Mouse (Mus musculus): ENCODE measurements around the gene Ypel2. TPM values are rescaled to one million over a fixed set of nuclear protein-coding genes. Genes with fewer than 3 reads are reported as not detected.
"Not testable (repeated sequence)": the region's sequence is repeated elsewhere in the genome, so short reads cannot be mapped to it uniquely, and the experiment has no call there.

Gene Ypel2
- polyA plus RNA-seq, 1 experiment from 2014 or later: 22.8 TPM

DNA sequence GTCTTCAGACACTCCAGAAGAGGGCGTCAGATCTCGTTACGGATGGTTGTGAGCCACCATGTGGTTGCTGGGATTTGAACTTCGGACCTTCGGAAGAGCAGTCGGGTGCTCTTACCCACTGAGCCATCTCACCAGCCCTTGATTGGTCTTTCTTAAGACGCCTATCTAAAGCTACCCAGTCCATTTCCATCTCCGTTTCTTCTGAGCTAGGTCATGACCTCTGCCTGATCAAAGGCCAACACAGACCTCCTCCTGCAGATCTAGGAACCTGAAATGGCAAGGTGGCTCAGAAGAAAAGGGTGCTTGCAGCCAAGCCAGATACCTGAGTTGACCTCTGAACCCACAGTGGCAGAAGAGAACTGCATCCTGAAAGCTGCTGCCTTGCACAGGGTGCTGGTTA lies 29.7 kb upstream of the Ypel2 start:
- not testable (repeated sequence) for H3K4me1 ChIP-seq (ENCODE audit: control insufficient read depth in 2 of 2, insufficient read depth in 2 of 2, low read length in 2 of 2); H3K9ac ChIP-seq (ENCODE audit: low read length); H3K27me3 ChIP-seq (ENCODE audit: control insufficient read depth, insufficient read depth, low read length); H3K9me3 ChIP-seq (ENCODE audit: control insufficient read depth, low read length); H3K27ac ChIP-seq (replicated peaks in 1 of 2; ENCODE audit: control insufficient read depth in 1 of 2, insufficient read depth in 1 of 2, low read depth in 2 of 2, low read length in 2 of 2); H3K36me3 ChIP-seq (ENCODE audit: control insufficient read depth, insufficient read depth, low read length); H3K4me3 ChIP-seq (ENCODE audit: control insufficient read depth in 1 of 2, insufficient read depth in 1 of 2, low read depth in 1 of 2, low read length in 2 of 2); ATAC-seq (ENCODE audit: insufficient number of reproducible peaks, insufficient read depth, low FRiP score, low read depth); H3K4me2 ChIP-seq (ENCODE audit: low read length)
- 74% methylated on average over 8 of the region's 8 CpGs for WGBS

- Histone ChIP-seq H3K9ac (ENCODE audit: low read length) (no peak overlapping the region), H3K4me3 (ENCODE audit: control insufficient read depth in 1 of 2, insufficient read depth in 1 of 2, low read depth in 1 of 2, low read length in 2 of 2) (no peak overlapping the region), H3K9me3 (ENCODE audit: control insufficient read depth, low read length) (no peaks in the 10 kb centered on the region), H3K27me3 (ENCODE audit: control insufficient read depth, insufficient read depth, low read length) (no peaks in the 10 kb centered on the region), H3K36me3 (ENCODE audit: control insufficient read depth, insufficient read depth, low read length) (no peaks in the 10 kb centered on the region), H3K4me1 (ENCODE audit: control insufficient read depth in 2 of 2, insufficient read depth in 2 of 2, low read length in 2 of 2) (no peaks in the 10 kb centered on the region), H3K4me2 (ENCODE audit: low read length) (no peak overlapping the region), H3K27ac (replicated peaks in 1 of 2; ENCODE audit: control insufficient read depth in 1 of 2, insufficient read depth in 1 of 2, low read depth in 2 of 2, low read length in 2 of 2) (no peak overlapping the region)
- ATAC-seq (ENCODE audit: insufficient number of reproducible peaks, insufficient read depth, low FRiP score, low read depth): no peak
- 65% methylated on average over 3 of the region's 4 CpGs for WGBS
Measured at GRCm38 (mm10) chr11:87022765-87023164, 29.3 kb upstream of the Ypel2 start.

GRCm38 (mm10) chr11:87021551-87021950 lies 28.0 kb upstream of the Ypel2 start:
- no peaks in the 10 kb centered on the region for H3K27me3 ChIP-seq (ENCODE audit: control insufficient read depth, insufficient read depth, low read length)
- ATAC-seq (ENCODE audit: insufficient number of reproducible peaks, insufficient read depth, low FRiP score, low read depth): no peak
- no peaks in the 10 kb centered on the region for H3K36me3 ChIP-seq (ENCODE audit: control insufficient read depth, insufficient read depth, low read length)
- no peaks in the 10 kb centered on the region for H3K9me3 ChIP-seq (ENCODE audit: control insufficient read depth, low read length)
- no peak overlapping the region for H3K4me3 ChIP-seq (ENCODE audit: control insufficient read depth in 1 of 2, insufficient read depth in 1 of 2, low read depth in 1 of 2, low read length in 2 of 2)
- no peak overlapping the region for H3K27ac ChIP-seq (replicated peaks in 1 of 2; ENCODE audit: control insufficient read depth in 1 of 2, insufficient read depth in 1 of 2, low read depth in 2 of 2, low read length in 2 of 2)
- no peak overlapping the region for H3K9ac ChIP-seq (ENCODE audit: low read length)
- H3K4me1 ChIP-seq (ENCODE audit: control insufficient read depth in 2 of 2, insufficient read depth in 2 of 2, low read length in 2 of 2): no peaks in the 10 kb centered on the region
- no peak overlapping the region for H3K4me2 ChIP-seq (ENCODE audit: low read length)

DNA sequence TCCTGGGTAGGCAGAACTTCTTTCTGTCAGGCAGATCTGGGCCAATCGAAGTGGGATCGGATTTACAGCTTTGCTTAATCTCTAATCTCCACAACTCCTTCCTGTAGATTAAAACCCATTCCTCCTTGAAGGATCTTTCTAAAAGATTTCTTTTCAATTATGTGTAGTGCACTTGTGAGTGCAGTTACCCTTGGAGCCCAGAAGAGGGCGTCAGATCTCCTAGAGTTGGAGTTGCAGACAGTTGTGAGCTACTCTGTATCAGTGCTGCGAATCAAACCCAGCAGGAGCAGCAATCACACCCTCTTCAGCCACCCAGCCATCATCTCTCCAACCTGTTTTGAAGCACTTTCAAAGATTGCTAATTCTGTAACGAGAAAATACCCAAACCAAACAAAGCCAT lies 26.9 kb upstream of the Ypel2 start:
- Histone ChIP-seq H3K9ac (ENCODE audit: low read length) (no peak overlapping the region), H3K4me1 (ENCODE audit: control insufficient read depth in 2 of 2, insufficient read depth in 2 of 2, low read length in 2 of 2) (no peaks in the 10 kb centered on the region), H3K36me3 (ENCODE audit: control insufficient read depth, insufficient read depth, low read length) (no peaks in the 10 kb centered on the region), H3K9me3 (ENCODE audit: control insufficient read depth, low read length) (peaks cover 3% of the 10 kb centered on the region; the same call in 1 of the 2 replicates), H3K27me3 (ENCODE audit: control insufficient read depth, insufficient read depth, low read length) (no peaks in the 10 kb centered on the region), H3K4me3 (ENCODE audit: control insufficient read depth in 1 of 2, insufficient read depth in 1 of 2, low read depth in 1 of 2, low read length in 2 of 2) (no peak overlapping the region), H3K4me2 (ENCODE audit: low read length) (no peak overlapping the region), H3K27ac (replicated peaks in 1 of 2; ENCODE audit: control insufficient read depth in 1 of 2, insufficient read depth in 1 of 2, low read depth in 2 of 2, low read length in 2 of 2) (no peak overlapping the region)
- ATAC-seq (ENCODE audit: insufficient number of reproducible peaks, insufficient read depth, low FRiP score, low read depth): no peak
- WGBS: 85% methylated on average over 5 of the region's 5 CpGs

DNA sequence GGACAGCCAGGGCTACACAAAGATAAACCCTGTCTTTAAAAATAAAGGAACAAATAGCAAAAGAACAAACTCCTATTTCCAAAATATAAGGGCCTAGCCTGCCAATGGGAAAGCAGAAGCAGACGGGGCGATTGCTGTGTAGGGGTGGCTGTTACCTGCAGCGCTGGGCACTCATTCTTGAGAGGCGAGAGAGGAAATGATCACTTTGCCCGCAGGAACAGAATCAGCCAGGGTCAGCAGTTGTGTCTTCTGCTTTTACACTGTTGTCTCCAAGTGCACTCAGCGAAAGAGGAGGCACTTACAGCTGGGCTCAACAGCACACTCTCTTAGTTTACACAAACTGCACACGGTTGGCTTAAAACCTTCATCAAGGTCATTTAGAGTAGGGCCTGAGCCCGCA lies 25.9 kb upstream of the Ypel2 start:
- H3K4me3 ChIP-seq (ENCODE audit: control insufficient read depth in 1 of 2, insufficient read depth in 1 of 2, low read depth in 1 of 2, low read length in 2 of 2): no peak overlapping the region
- no peak overlapping the region for H3K27ac ChIP-seq (replicated peaks in 1 of 2; ENCODE audit: control insufficient read depth in 1 of 2, insufficient read depth in 1 of 2, low read depth in 2 of 2, low read length in 2 of 2)
- no peaks in the 10 kb centered on the region for H3K36me3 ChIP-seq (ENCODE audit: control insufficient read depth, insufficient read depth, low read length)
- H3K4me1 ChIP-seq (ENCODE audit: control insufficient read depth in 2 of 2, insufficient read depth in 2 of 2, low read length in 2 of 2): no peaks in the 10 kb centered on the region
- no peaks in the 10 kb centered on the region for H3K27me3 ChIP-seq (ENCODE audit: control insufficient read depth, insufficient read depth, low read length)
- H3K4me2 ChIP-seq (ENCODE audit: low read length): no peak overlapping the region
- WGBS: 84% methylated on average over 8 of the region's 8 CpGs
- no peak overlapping the region for H3K9ac ChIP-seq (ENCODE audit: low read length)
- no peak for ATAC-seq (ENCODE audit: insufficient number of reproducible peaks, insufficient read depth, low FRiP score, low read depth)
- peaks cover 3% of the 10 kb centered on the region; the same call in 1 of the 2 replicates for H3K9me3 ChIP-seq (ENCODE audit: control insufficient read depth, low read length)

DNA sequence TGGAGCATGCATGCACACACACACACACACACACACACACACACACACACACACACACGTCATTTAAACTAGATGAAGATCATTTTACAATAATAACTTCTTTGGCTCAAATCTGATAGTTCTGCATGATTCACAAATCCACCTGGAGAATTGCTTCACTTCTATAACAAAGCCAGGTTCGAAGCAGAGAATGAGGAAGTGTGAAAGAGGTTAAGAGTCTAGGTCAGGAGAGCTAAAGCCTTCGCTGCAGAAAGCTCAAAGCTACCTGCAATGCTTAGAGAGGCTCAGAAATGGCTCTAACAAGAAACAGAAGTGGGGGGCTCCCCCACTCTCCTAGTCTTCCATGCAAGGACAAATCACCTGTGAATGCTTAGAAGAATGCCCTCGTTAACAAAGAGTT lies 24.6 kb upstream of the Ypel2 start:
- ATAC-seq (ENCODE audit: insufficient number of reproducible peaks, insufficient read depth, low FRiP score, low read depth): no peak
- Histone ChIP-seq H3K9me3 (ENCODE audit: control insufficient read depth, low read length) (peaks cover 3% of the 10 kb centered on the region; the same call in 1 of the 2 replicates), H3K27me3 (ENCODE audit: control insufficient read depth, insufficient read depth, low read length) (no peaks in the 10 kb centered on the region), H3K27ac (replicated peaks in 1 of 2; ENCODE audit: control insufficient read depth in 1 of 2, insufficient read depth in 1 of 2, low read depth in 2 of 2, low read length in 2 of 2) (no peak overlapping the region), H3K9ac (ENCODE audit: low read length) (no peak overlapping the region), H3K4me3 (ENCODE audit: control insufficient read depth in 1 of 2, insufficient read depth in 1 of 2, low read depth in 1 of 2, low read length in 2 of 2) (no peak overlapping the region), H3K4me2 (ENCODE audit: low read length) (no peak overlapping the region), H3K36me3 (ENCODE audit: control insufficient read depth, insufficient read depth, low read length) (no peaks in the 10 kb centered on the region), H3K4me1 (ENCODE audit: control insufficient read depth in 2 of 2, insufficient read depth in 2 of 2, low read length in 2 of 2) (no peaks in the 10 kb centered on the region)
- 68% methylated on average over 4 of the region's 4 CpGs for WGBS

- WGBS: 60% methylated on average over 3 of the region's 3 CpGs
- peaks cover 3% of the 10 kb centered on the region; the same call in 1 of the 2 replicates for H3K9me3 ChIP-seq (ENCODE audit: control insufficient read depth, low read length)
- ATAC-seq (ENCODE audit: insufficient number of reproducible peaks, insufficient read depth, low FRiP score, low read depth): peak; percentile 47; the same call in 1 of the 2 replicates
Measured at GRCm38 (mm10) chr11:87015691-87016090, 22.2 kb upstream of the Ypel2 start.

GRCm38 (mm10) chr11:87010476-87010875 lies 17.0 kb upstream of the Ypel2 start:
- 15% methylated on average over 9 of the region's 9 CpGs for WGBS

More at GRCm38 (mm10) chr11:87015691-87016090, 22.2 kb upstream of the Ypel2 start:
- no peak overlapping the region for H3K9ac ChIP-seq (ENCODE audit: low read length)
- H3K4me3 ChIP-seq (ENCODE audit: control insufficient read depth in 1 of 2, insufficient read depth in 1 of 2, low read depth in 1 of 2, low read length in 2 of 2): no peak overlapping the region
- no peak overlapping the region; a peak in 1 of 4 replicates for H3K27ac ChIP-seq (replicated peaks in 1 of 2; ENCODE audit: control insufficient read depth in 1 of 2, insufficient read depth in 1 of 2, low read depth in 2 of 2, low read length in 2 of 2)
- H3K27me3 ChIP-seq (ENCODE audit: control insufficient read depth, insufficient read depth, low read length): no peaks in the 10 kb centered on the region
- no peaks in the 10 kb centered on the region for H3K4me1 ChIP-seq (ENCODE audit: control insufficient read depth in 2 of 2, insufficient read depth in 2 of 2, low read length in 2 of 2)
- no peaks in the 10 kb centered on the region for H3K36me3 ChIP-seq (ENCODE audit: control insufficient read depth, insufficient read depth, low read length)
- H3K4me2 ChIP-seq (ENCODE audit: low read length): no peak overlapping the region

More at GRCm38 (mm10) chr11:87010476-87010875, 17.0 kb upstream of the Ypel2 start:
- Histone ChIP-seq H3K9ac (ENCODE audit: low read length) (0 out of 2 replicates have a peak overlapping the region, but pooled peaks have one; percentile 25), H3K36me3 (ENCODE audit: control insufficient read depth, insufficient read depth, low read length) (no peaks in the 10 kb centered on the region), H3K4me2 (ENCODE audit: low read length) (no peak overlapping the region), H3K9me3 (ENCODE audit: control insufficient read depth, low read length) (no peaks in the 10 kb centered on the region), H3K4me3 (ENCODE audit: control insufficient read depth in 1 of 2, insufficient read depth in 1 of 2, low read depth in 1 of 2, low read length in 2 of 2) (no peak overlapping the region), H3K27ac (replicated peaks in 1 of 2; ENCODE audit: control insufficient read depth in 1 of 2, insufficient read depth in 1 of 2, low read depth in 2 of 2, low read length in 2 of 2) (no peak overlapping the region), H3K4me1 (ENCODE audit: control insufficient read depth in 2 of 2, insufficient read depth in 2 of 2, low read length in 2 of 2) (no peaks in the 10 kb centered on the region), H3K27me3 (ENCODE audit: control insufficient read depth, insufficient read depth, low read length) (no peaks in the 10 kb centered on the region)
- ATAC-seq (ENCODE audit: insufficient number of reproducible peaks, insufficient read depth, low FRiP score, low read depth): no peak
